Mouse (Mus musculus): ENCODE data around the gene Fth1. TPM values are rescaled to one million over a fixed set of nuclear protein-coding genes. Genes with fewer than 3 reads are reported as not detected.

Gene Fth1
- polyA plus RNA-seq, 1 experiment from 2014 or later = 1,529 TPM

DNA sequence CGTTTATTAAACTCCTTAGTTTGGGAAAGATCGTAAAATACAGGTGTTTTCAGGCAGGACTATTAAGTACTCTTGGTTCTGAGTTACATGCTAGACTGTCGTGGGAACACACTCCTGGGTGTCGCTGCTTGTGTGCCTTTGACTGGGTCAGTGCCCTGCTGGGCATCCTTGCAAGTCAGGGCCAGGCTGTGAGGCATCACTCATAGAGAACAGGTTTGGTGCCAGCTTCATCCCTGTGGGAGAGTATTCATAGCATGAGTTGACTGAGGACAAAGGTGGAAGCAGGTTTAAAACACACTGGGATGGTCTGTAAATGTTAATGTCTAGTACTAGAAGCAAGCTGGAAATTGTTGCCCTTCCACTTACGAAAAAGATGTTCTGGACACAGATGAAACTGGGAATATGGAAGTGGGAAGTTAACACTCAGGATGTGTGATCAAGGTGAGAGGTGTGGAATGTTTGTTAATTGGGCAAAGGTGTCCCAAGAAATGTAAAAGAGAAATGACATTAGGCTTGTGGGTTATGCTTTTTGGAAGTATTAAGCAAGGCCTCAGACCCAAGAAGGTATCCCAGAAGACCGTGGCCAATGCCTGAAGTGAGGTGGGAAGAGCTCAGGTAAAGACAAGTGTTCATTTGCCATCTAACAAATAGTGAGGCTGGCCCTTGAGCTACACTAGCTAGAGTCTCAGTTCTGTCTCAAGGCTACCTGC is 4.9 kb downstream of the Fth1 start:
- DNase-seq (ENCODE audit: low spot score) (no peak), ATAC-seq (replicated peaks; ENCODE audit: low FRiP score, low TSS enrichment, low read depth) (no peak)
- Histone ChIP-seq H3K9ac (ENCODE audit: low read length) (no peak overlapping the region), H3K9me3 (ENCODE audit: control insufficient read depth, low read length) (no peaks in the 10 kb centered on the region), H3K4me3 (ENCODE audit: low read depth, low read length) (no peak overlapping the region), H3K36me3 (ENCODE audit: control insufficient read depth, insufficient read depth, low read length) (peaks cover 23% of the 10 kb centered on the region), H3K4me1 (replicated peaks; ENCODE audit: control insufficient read depth, insufficient read depth, low read length) (peaks cover 21% of the 10 kb centered on the region), H3K4me2 (ENCODE audit: low read length) (no peak overlapping the region), H3K27ac (ENCODE audit: low read depth) (no peak overlapping the region), H3K27me3 (replicated peaks; ENCODE audit: control insufficient read depth, insufficient read depth, low read length) (no peaks in the 10 kb centered on the region)
- WGBS = 94% methylated on average over 6 of the region's 6 CpGs

DNA sequence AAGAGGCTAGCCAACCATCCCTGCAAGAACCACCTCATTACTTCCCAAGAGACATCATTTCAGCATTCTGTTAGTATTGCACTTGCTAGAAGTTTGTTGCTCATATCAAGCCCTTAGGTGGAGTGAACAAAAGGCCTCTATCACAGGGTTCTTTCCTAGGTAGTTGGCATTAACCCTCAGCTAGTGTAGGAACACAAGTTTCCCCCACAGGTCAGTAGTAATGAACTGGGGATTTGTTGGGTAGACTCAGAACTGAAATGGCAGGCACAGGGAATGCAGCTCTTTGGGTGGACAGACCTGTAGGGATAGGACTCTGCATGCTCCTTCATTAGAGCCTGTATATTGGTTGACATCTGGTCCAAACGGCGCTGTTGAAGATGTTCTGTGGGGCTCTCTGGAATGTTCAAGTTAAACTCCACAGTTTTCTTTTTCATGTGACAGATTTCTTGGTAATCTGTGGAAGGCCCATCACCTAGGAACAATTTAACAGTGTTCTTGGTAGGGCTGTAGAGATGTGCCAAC is 5.6 kb downstream of the Fth1 start:
- 87% methylated on average over 2 of the region's 2 CpGs for WGBS

GRCm38 (mm10) chr19:9987192-9987591 is 6.8 kb downstream of the Fth1 start:
- no peak for ATAC-seq (replicated peaks; ENCODE audit: low FRiP score, low TSS enrichment, low read depth)
- no peak overlapping the region for H3K27ac ChIP-seq (ENCODE audit: low read depth)

More for the DNA sequence above, 5.6 kb downstream of the Fth1 start:
- no peaks in the 10 kb centered on the region for H3K27me3 ChIP-seq (replicated peaks; ENCODE audit: control insufficient read depth, insufficient read depth, low read length)
- no peak overlapping the region for H3K27ac ChIP-seq (ENCODE audit: low read depth)
- no peak for DNase-seq (ENCODE audit: low spot score)
- H3K9me3 ChIP-seq (ENCODE audit: control insufficient read depth, low read length) = no peaks in the 10 kb centered on the region
- ATAC-seq (replicated peaks; ENCODE audit: low FRiP score, low TSS enrichment, low read depth) = no peak
- H3K36me3 ChIP-seq (ENCODE audit: control insufficient read depth, insufficient read depth, low read length) = peaks cover 23% of the 10 kb centered on the region
- no peak overlapping the region for H3K4me2 ChIP-seq (ENCODE audit: low read length)
- H3K4me1 ChIP-seq (replicated peaks; ENCODE audit: control insufficient read depth, insufficient read depth, low read length) = peaks cover 21% of the 10 kb centered on the region
- H3K4me3 ChIP-seq (ENCODE audit: low read depth, low read length) = no peak overlapping the region
- H3K9ac ChIP-seq (ENCODE audit: low read length) = no peak overlapping the region

GRCm38 (mm10) chr19:9987593-9987992 is 7.2 kb downstream of the Fth1 start:
- H3K36me3 ChIP-seq (ENCODE audit: control insufficient read depth, insufficient read depth, low read length) = peaks cover 23% of the 10 kb centered on the region
- no peaks in the 10 kb centered on the region for H3K9me3 ChIP-seq (ENCODE audit: control insufficient read depth, low read length)
- no peak overlapping the region for H3K9ac ChIP-seq (ENCODE audit: low read length)
- no peak overlapping the region for H3K4me2 ChIP-seq (ENCODE audit: low read length)
- H3K4me1 ChIP-seq (replicated peaks; ENCODE audit: control insufficient read depth, insufficient read depth, low read length) = peaks cover 12% of the 10 kb centered on the region
- ATAC-seq (replicated peaks; ENCODE audit: low FRiP score, low TSS enrichment, low read depth) = no peak
- H3K27ac ChIP-seq (ENCODE audit: low read depth) = no peak overlapping the region
- DNase-seq (ENCODE audit: low spot score) = no peak
- H3K4me3 ChIP-seq (ENCODE audit: low read depth, low read length) = no peak overlapping the region
- H3K27me3 ChIP-seq (replicated peaks; ENCODE audit: control insufficient read depth, insufficient read depth, low read length) = no peaks in the 10 kb centered on the region

More at GRCm38 (mm10) chr19:9987192-9987591, 6.8 kb downstream of the Fth1 start:
- Histone ChIP-seq H3K9ac (ENCODE audit: low read length) (no peak overlapping the region), H3K4me1 (replicated peaks; ENCODE audit: control insufficient read depth, insufficient read depth, low read length) (peaks cover 12% of the 10 kb centered on the region), H3K4me2 (ENCODE audit: low read length) (no peak overlapping the region), H3K27me3 (replicated peaks; ENCODE audit: control insufficient read depth, insufficient read depth, low read length) (no peaks in the 10 kb centered on the region), H3K9me3 (ENCODE audit: control insufficient read depth, low read length) (no peaks in the 10 kb centered on the region), H3K4me3 (ENCODE audit: low read depth, low read length) (no peak overlapping the region), H3K36me3 (ENCODE audit: control insufficient read depth, insufficient read depth, low read length) (peaks cover 23% of the 10 kb centered on the region)
- WGBS = 33% methylated on average over 6 of the region's 6 CpGs
- no peak for DNase-seq (ENCODE audit: low spot score)

DNA sequence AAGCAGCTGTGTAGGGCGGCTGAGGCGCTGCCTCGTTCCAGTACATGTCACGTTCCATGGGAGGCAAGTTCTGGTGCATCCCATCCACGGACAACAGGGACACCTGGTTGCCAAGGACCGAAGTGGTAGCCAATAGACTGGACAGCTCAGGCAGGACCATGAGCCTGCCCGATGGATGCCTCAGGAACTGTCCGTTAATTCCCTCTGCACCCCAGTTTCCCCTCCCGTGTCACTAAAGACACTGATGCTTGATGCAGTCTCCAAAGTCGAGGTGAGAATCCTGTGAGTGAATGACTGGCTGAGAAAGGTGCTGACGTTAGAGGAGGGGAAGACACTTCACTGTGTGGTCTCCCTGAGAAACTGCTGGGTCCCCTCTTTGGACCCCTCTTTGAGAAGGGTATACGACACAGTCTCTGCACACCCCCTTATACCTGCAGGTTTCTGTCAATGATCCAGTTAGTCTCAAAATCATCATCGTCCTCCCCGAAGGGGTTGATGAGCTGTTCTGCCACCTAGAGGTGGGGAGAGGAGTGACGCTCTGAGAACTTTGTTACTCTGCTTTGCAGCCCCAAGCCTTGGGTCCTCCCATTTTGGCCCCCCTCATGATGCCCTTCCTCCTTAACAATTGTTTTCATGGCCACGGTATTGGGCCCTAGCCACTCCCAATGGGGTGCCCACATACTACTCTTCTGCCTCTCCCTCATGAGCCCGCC is 8.9 kb downstream of the Fth1 start:
- Histone ChIP-seq H3K36me3 (ENCODE audit: control insufficient read depth, insufficient read depth, low read length) (peaks cover 19% of the 10 kb centered on the region), H3K4me3 (ENCODE audit: low read depth, low read length) (no peak overlapping the region), H3K9me3 (ENCODE audit: control insufficient read depth, low read length) (no peaks in the 10 kb centered on the region), H3K4me2 (ENCODE audit: low read length) (no peak overlapping the region), H3K27me3 (replicated peaks; ENCODE audit: control insufficient read depth, insufficient read depth, low read length) (no peaks in the 10 kb centered on the region), H3K27ac (ENCODE audit: low read depth) (no peak overlapping the region), H3K9ac (ENCODE audit: low read length) (no peak overlapping the region), H3K4me1 (replicated peaks; ENCODE audit: control insufficient read depth, insufficient read depth, low read length) (peaks cover 10% of the 10 kb centered on the region; the same call in 1 of the 2 replicates)
- 70% methylated on average over 17 of the region's 17 CpGs for WGBS
- DNase-seq (ENCODE audit: low spot score) (no peak), ATAC-seq (replicated peaks; ENCODE audit: low FRiP score, low TSS enrichment, low read depth) (no peak)

DNA sequence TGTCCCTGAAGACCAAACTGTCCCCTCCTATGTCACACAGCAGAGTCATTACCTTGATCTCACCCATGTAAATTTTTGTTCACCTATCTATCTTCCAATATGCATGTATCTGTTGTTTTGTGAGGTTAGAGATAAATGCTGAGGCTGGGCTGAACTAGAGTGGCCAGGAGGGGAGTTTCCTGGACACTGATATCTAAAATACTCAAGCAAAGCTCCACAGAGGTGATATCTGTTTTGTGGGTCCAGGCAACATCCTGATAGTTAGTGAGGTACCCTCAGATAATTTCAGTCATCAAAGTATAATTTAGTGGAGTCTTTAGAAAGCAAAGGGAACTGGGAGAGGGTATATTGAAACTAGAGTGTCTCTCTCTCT is 9.5 kb downstream of the Fth1 start:
- Histone ChIP-seq H3K9ac (ENCODE audit: low read length) (no peak overlapping the region), H3K4me1 (replicated peaks; ENCODE audit: control insufficient read depth, insufficient read depth, low read length) (0 out of 2 replicates have a peak, but pooled peaks cover 8% of the 10 kb centered on the region), H3K4me2 (ENCODE audit: low read length) (no peak overlapping the region), H3K9me3 (ENCODE audit: control insufficient read depth, low read length) (no peaks in the 10 kb centered on the region), H3K36me3 (ENCODE audit: control insufficient read depth, insufficient read depth, low read length) (peaks cover 14% of the 10 kb centered on the region), H3K4me3 (ENCODE audit: low read depth, low read length) (no peak overlapping the region), H3K27me3 (replicated peaks; ENCODE audit: control insufficient read depth, insufficient read depth, low read length) (no peaks in the 10 kb centered on the region), H3K27ac (ENCODE audit: low read depth) (no peak overlapping the region)
- no peak for ATAC-seq (replicated peaks; ENCODE audit: low FRiP score, low TSS enrichment, low read depth)
- no peak for DNase-seq (ENCODE audit: low spot score)

DNA sequence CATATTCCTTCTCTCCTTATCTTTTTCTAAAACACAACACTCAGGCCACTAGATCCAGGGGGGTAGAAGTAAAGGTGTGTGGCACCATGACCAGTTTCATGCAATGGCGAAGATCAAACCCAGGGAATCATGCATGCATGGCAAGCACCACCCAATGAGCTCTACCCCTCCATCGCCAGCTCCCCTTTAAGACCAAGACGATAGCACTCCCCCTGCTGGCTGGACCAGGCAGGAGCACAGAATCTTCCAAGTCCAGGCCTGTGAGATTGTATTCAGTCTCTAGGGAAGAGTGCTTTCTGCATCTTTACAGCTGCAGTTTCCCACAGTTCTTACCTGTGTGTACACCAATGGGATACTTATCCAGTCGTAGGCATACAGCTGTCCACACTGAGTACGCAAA is 10.9 kb downstream of the Fth1 start:
- Histone ChIP-seq H3K9ac (ENCODE audit: low read length) (no peak overlapping the region), H3K9me3 (ENCODE audit: control insufficient read depth, low read length) (no peaks in the 10 kb centered on the region), H3K4me2 (ENCODE audit: low read length) (no peak overlapping the region), H3K36me3 (ENCODE audit: control insufficient read depth, insufficient read depth, low read length) (no peaks in the 10 kb centered on the region), H3K27ac (ENCODE audit: low read depth) (no peak overlapping the region), H3K27me3 (replicated peaks; ENCODE audit: control insufficient read depth, insufficient read depth, low read length) (no peaks in the 10 kb centered on the region), H3K4me3 (ENCODE audit: low read depth, low read length) (no peak overlapping the region), H3K4me1 (replicated peaks; ENCODE audit: control insufficient read depth, insufficient read depth, low read length) (0 out of 2 replicates have a peak, but pooled peaks cover 8% of the 10 kb centered on the region)
- ATAC-seq (replicated peaks; ENCODE audit: low FRiP score, low TSS enrichment, low read depth) (no peak), DNase-seq (ENCODE audit: low spot score) (peak; percentile 90)
- WGBS = 23% methylated on average over 5 of the region's 5 CpGs

DNA sequence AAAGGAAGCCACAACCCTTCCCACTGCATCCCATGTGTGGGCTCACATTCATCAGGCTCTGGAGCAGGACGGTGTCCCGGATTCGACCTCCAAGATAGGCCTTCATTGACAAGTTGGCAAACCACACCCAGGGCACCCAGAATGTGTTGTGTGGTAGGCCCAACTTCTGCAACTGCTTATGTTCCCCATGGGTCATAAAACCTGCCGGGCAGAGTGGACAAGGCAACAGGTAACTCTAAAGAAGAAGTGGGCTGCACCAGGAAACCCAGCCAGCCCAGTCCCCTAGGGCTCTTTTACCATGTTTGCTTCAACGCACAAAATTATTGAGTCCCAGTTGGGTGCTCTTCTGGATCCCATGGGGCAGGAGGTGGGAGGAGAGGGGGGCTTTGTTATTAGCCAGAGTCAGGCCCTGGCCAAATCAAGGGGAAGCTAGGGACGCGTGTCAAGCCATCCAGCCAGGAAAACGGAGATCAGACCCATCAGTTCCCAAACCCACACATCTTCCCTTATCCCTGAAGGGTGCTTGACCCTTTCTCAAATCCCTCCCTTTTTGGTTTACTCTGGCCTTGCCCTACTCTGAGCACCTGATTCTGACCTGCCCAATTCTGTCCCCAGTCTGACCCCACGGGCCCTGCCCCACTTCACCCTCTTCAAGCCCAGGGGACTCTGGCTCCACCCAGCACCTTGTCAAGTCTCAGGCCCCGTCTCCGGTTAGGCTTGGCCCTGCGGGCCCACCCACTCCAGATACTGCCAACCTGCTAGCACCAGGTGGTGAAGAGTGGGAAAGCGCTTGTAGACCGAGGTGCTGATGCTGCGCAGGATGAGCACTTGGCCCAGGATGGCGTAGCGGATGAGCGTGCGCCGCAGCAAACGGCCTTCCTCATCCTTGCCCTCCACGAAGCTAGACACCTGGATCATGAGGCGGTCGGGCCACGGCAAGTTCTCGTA is 11.9 kb downstream of the Fth1 start:
- Histone ChIP-seq H3K27ac (ENCODE audit: low read depth) (no peak overlapping the region), H3K9ac (ENCODE audit: low read length) (peak overlapping the region; percentile 16; the same call in 1 of the 2 replicates), H3K27me3 (replicated peaks; ENCODE audit: control insufficient read depth, insufficient read depth, low read length) (no peaks in the 10 kb centered on the region), H3K4me1 (replicated peaks; ENCODE audit: control insufficient read depth, insufficient read depth, low read length) (0 out of 2 replicates have a peak, but pooled peaks cover 8% of the 10 kb centered on the region), H3K9me3 (ENCODE audit: control insufficient read depth, low read length) (no peaks in the 10 kb centered on the region), H3K36me3 (ENCODE audit: control insufficient read depth, insufficient read depth, low read length) (no peaks in the 10 kb centered on the region), H3K4me3 (ENCODE audit: low read depth, low read length) (peak overlapping the region; percentile 21), H3K4me2 (ENCODE audit: low read length) (peak overlapping the region; percentile 48)
- 46% methylated on average over 26 of the region's 26 CpGs for WGBS
- peak; percentile 45 for ATAC-seq (replicated peaks; ENCODE audit: low FRiP score, low TSS enrichment, low read depth)
- DNase-seq (ENCODE audit: low spot score) = no peak
